Mouse (Mus musculus) intestine, postnatal 0 days (tissue): ENCODE measurements around the gene Gypa. TPM values are rescaled to one million over a fixed set of nuclear protein-coding genes. Genes with fewer than 3 reads are reported as not detected.

Experiments
- ATAC-seq: fragments of 200-750 bp; cut with Nextera tagmentation; 2 replicates; pipeline ENCODE4 v1.8.0; 2017; ENCODE audit warnings: mild to moderate bottlenecking, moderate TSS enrichment, moderate library complexity
- H3K27ac ChIP-seq: fragments of 300-500 bp; sonication (generic); 2 replicates; pipeline ENCODE4 v1.5.1; 2014; ENCODE audit warnings: mild to moderate bottlenecking, low read depth, low read length, moderate library complexity
- H3K27me3 ChIP-seq: fragments of 300-500 bp; sonication (generic); replicated peaks from 2 replicates; pipeline ENCODE4 v1.6.1; 2014; ENCODE audit warnings: low read length, mixed read lengths; ENCODE audit not compliant: control insufficient read depth, insufficient read depth
- H3K36me3 ChIP-seq: fragments of 300-500 bp; sonication (generic); 2 replicates; pipeline ENCODE4 v1.6.1; 2014; ENCODE audit warnings: mild to moderate bottlenecking, moderate library complexity; ENCODE audit not compliant: control insufficient read depth, insufficient read depth
- H3K4me1 ChIP-seq: fragments of 300-500 bp; sonication (generic); replicated peaks from 2 replicates; pipeline ENCODE4 v1.6.1; 2014; ENCODE audit warnings: antibody characterized with exemption, low read length, mixed read lengths; ENCODE audit not compliant: control insufficient read depth, insufficient read depth
- H3K4me2 ChIP-seq: fragments of 300-500 bp; sonication (generic); replicated peaks from 2 replicates; pipeline ENCODE4 v1.6.1; 2014; ENCODE audit warnings: low read depth, mild to moderate bottlenecking, moderate library complexity
- H3K4me3 ChIP-seq: fragments of 300-500 bp; sonication (generic); 2 replicates; pipeline ENCODE4 v1.5.1; 2014; ENCODE audit warnings: low read depth, low read length
- H3K9ac ChIP-seq: fragments of 300-500 bp; sonication (generic); 2 replicates; pipeline ENCODE4 v1.6.1; 2014; ENCODE audit warnings: mild to moderate bottlenecking, low read depth, low read length
- H3K9me3 ChIP-seq: fragments of 300-500 bp; sonication (generic); 2 replicates; pipeline ENCODE4 v1.6.1; 2016; ENCODE audit warnings: mixed run types; ENCODE audit not compliant: control insufficient read depth
- CTCF ChIP-seq: sonication (generic); IDR thresholded peaks from 2 replicates; pipeline ENCODE4 v1.5.1; 2016; ENCODE audit warnings: low read depth, mild to moderate bottlenecking, control low read depth, antibody characterized with exemption, moderate library complexity
- WGBS: fragments of 180-500 bp; shearing (Covaris S2); extraction: QIAGEN DNeasy Blood & Tissue Kit; methylation state at CpG from one replicate; pipeline ENCODE4 v1.1.7; 2014; 5-methylcytosine and 5-hydroxymethylcytosine counted together
- polyA plus RNA-seq: library from polyadenylated mRNA; unstranded; fragments of >200 nt; fragmentation: Nextera tagmentation; extraction: Ambion mirVana; gene quantifications from 2 replicates; pipeline ENCODE4 v1.2.1, GENCODE M21; 2015

Gene Gypa
- polyA plus RNA-seq, 1 experiment from 2014 or later, result 0.46 TPM

DNA sequence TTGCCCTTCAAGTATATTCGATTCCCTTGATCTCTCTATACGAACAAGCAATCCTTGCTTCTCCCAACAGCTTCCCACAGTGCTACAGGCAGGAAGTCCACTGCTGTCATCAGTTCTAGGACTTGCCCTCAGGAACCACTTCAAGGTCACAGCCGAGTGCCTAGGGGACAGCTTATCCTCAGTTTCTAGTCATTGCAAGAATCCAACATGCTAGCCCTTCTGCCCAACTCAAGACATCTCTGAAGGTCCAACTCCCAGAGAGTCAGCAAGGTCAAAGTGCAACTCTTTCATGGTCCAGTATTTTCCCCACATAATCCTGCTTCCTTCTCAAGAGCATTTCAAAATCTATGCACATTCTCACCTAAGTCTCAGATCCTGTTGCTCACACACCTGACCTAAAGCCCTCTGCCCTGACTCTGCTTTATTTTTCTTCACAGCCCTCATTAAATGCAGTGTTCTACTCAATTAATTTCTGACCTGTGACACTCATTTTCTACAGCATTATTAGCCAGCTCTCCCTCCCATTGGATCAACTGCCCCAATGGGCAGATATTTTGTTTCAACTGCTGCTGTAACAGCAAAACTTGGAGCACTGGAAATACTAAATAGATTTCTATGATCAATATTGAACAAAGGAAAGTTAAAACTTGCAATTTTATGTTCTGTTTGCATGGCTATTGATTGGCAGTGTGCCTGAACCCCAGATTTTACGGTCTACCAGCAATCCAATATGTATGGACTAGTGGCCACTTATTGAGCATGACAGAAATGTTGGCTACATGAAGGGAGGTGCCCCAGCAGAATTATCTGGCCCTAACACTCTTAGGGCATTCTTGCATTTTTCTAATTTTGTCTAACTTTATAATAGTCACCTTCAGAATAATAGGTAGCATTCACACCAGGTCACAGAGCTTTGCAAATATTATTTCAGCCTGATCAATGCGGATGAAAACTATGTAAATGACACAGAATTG is 33.1 kb downstream of the Gypa start:
- no peak for TF ChIP-seq CTCF
- WGBS, result 80% methylated on average over 5 of the region's 5 CpGs
- H3K4me2 ChIP-seq, result no peak overlapping the region
- no peaks in the 10 kb centered on the region for H3K27me3 ChIP-seq
- H3K27ac ChIP-seq, result no peak overlapping the region
- no peaks in the 10 kb centered on the region for H3K9me3 ChIP-seq
- H3K36me3 ChIP-seq, result no peaks in the 10 kb centered on the region
- no peak for ATAC-seq
- H3K4me1 ChIP-seq, result no peaks in the 10 kb centered on the region
- no peak overlapping the region for H3K9ac ChIP-seq
- H3K4me3 ChIP-seq, result no peak overlapping the region

DNA sequence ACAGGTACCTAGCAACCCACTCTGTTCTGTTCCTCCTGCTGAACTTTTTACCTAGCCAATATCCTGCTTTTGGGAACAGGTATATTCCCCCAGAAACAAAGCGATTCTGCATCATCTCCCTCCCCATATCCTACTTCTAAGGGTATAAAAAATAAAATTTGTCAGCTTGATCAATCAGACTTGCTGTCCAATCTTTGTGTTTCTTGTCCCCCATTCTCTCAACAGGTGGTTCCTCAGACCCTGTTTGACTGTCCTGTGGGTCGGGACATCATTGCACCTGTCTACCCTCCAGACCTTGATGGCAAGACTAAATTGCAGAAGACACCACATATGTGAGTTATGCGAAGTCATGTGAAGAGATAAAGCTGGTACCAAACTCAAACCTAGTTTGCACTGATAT is 48.3 kb downstream of the Gypa start:
- H3K4me2 ChIP-seq, result no peak overlapping the region
- H3K36me3 ChIP-seq, result no peaks in the 10 kb centered on the region
- no peak for TF ChIP-seq CTCF
- H3K9ac ChIP-seq, result no peak overlapping the region
- 91% methylated on average over 3 of the region's 3 CpGs for WGBS
- no peak overlapping the region for H3K4me3 ChIP-seq
- no peak overlapping the region for H3K27ac ChIP-seq
- H3K4me1 ChIP-seq, result no peaks in the 10 kb centered on the region
- ATAC-seq, result no peak
- 0 out of 2 replicates have a peak, but pooled peaks cover 2% of the 10 kb centered on the region for H3K9me3 ChIP-seq
- H3K27me3 ChIP-seq, result no peaks in the 10 kb centered on the region

DNA sequence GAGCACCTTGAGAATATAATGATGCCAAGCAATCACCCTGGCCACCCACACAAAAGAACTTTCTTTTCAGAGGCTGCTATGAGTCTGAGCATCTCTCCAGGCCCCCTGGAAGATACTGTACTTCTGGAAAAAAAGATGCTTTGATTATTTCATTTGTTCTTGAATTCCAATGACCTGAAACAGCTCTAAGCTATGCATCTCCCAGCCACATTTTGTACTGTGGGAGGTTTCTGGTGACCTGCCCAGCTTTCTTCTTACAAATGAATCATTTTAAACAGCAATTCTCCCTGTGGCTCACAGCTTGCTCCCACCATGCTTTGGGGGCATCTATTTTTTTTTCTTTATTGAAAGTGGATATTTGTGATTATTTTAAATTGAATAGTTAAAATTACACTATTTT is 56.9 kb downstream of the Gypa start:
- Histone ChIP-seq H3K4me3 (no peak overlapping the region), H3K4me1 (no peaks in the 10 kb centered on the region), H3K27me3 (no peaks in the 10 kb centered on the region), H3K4me2 (no peak overlapping the region), H3K36me3 (no peaks in the 10 kb centered on the region), H3K9me3 (no peaks in the 10 kb centered on the region), H3K27ac (no peak overlapping the region), H3K9ac (no peak overlapping the region)
- TF ChIP-seq CTCF, result no peak
- no peak for ATAC-seq

DNA sequence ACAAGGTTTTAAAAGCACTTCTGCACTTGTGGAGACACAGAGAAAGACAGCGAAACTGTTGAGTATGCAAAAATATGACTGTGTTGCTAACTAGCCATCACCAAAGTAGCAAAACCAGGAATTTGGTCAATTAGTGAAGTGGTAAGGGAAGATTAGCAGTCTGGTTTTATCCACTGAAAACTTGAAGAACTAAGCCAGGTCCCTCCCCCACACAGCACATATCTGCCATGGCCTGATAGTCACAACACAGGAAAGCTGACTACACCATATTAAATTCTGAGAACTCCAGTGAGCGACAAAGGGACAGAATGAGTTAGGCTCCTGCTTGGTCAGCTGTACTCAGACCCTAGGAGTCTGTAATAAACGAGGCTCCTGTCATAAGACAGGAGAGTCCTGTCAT is 57.7 kb downstream of the Gypa start:
- H3K4me1 ChIP-seq, result no peaks in the 10 kb centered on the region
- no peaks in the 10 kb centered on the region for H3K36me3 ChIP-seq
- H3K9me3 ChIP-seq, result no peaks in the 10 kb centered on the region
- no peaks in the 10 kb centered on the region for H3K27me3 ChIP-seq
- ATAC-seq, result no peak
- TF ChIP-seq CTCF, result no peak
- H3K9ac ChIP-seq, result no peak overlapping the region
- 72% methylated on average over 3 of the region's 3 CpGs for WGBS
- H3K4me3 ChIP-seq, result no peak overlapping the region
- H3K4me2 ChIP-seq, result no peak overlapping the region
- H3K27ac ChIP-seq, result no peak overlapping the region

DNA sequence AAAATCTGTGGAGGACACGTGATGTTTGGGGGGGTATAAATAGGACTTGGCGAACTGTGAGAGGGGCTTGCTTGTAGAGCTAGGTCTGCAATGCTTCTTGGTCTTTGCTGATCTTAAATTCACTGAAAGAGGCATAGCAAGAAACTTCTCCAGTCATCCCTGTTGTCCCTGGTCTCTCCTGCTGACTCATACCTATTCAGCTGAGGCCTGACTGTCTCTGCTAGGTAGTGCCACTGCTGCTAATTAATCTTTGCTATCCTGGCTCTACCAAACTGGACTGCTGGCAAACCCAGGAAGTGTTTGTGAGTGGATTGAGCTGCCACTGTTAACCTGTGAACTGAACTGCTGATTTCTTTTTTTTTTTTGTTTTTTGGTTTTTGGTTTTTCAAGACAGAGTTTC is 61.4 kb downstream of the Gypa start:
- H3K9me3 ChIP-seq, result no peaks in the 10 kb centered on the region
- 88% methylated on average over 2 of the region's 2 CpGs for WGBS
- no peak for TF ChIP-seq CTCF
- no peaks in the 10 kb centered on the region for H3K36me3 ChIP-seq
- no peaks in the 10 kb centered on the region for H3K4me1 ChIP-seq
- H3K9ac ChIP-seq, result no peak overlapping the region
- H3K27me3 ChIP-seq, result no peaks in the 10 kb centered on the region
- no peak for ATAC-seq
- H3K4me2 ChIP-seq, result no peak overlapping the region
- H3K27ac ChIP-seq, result no peak overlapping the region
- H3K4me3 ChIP-seq, result no peak overlapping the region

Other genes with a start within 250 kb of the Gypa start
- gene Frem3, start 117.3 kb downstream of the Gypa start, polyA plus RNA-seq, result 0.07 TPM in 2 replicates
- 28.2 and 31.4 TPM in 2 replicates for gene Smarca5, start 245.7 kb downstream of the Gypa start, polyA plus RNA-seq